Mouse (Mus musculus): ENCODE measurements around the gene Plxna2.

GRCm38 (mm10) chr1:194774350-194774749, 156.3 kb downstream of the Plxna2 start:
- TF ChIP-seq CTCF (IDR thresholded peaks at IDR 0.05; ENCODE audit: extremely low read depth, insufficient read depth, insufficient read length, insufficient replicate concordance) (no peak), POLR2A (IDR thresholded peaks at IDR 0.05; ENCODE audit: low read depth, low read length) (no peak)

Data from spleen, adult 2 months (tissue).